Mouse (Mus musculus): ENCODE measurements around the gene Chd6. TPM values are rescaled to one million over a fixed set of nuclear protein-coding genes. Genes with fewer than 3 reads are reported as not detected.

Gene Chd6
- polyA plus RNA-seq, 1 experiment from 2014 or later, result 28.1 TPM

DNA sequence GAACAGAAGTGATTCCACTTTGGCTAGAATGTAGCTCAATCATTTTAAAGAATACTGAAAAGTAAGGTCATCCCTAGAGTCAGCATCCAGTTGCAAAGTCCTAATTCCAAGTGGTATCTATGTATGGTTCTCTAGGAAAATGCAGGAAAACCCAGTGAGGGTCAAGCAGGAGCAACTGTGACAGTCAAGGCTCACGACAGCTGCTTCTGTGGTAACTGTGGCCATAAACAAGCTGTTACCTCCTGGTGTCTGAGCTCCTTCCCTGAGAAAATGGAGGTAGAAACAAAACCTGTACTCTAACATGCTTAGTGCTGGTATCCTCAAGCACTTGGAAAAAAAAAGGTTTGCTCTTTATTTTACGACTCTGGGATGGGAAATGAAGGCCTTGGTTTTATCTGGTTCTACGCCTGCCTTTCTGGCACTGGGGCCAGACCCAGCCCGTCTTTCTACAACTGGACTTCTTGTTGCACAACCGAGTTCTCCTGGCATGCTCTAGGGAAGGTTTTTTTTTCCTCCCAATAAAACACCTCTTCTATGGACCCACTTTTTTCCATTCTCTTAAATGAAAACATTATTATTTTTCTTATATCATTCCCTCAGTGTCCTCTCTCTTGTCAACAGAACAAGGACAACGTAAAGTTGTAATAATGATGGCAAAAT lies 18.0 kb downstream of the Chd6 start:
- 86% methylated on average over 6 of the region's 6 CpGs for WGBS
- no peaks in the 10 kb centered on the region for H3K27me3 ChIP-seq (ENCODE audit: control insufficient read depth, insufficient read depth, low read length)
- no peaks in the 10 kb centered on the region for H3K4me1 ChIP-seq (ENCODE audit: control insufficient read depth, insufficient read depth, low read length)
- H3K4me3 ChIP-seq (replicated peaks; ENCODE audit: low read length), result no peak overlapping the region
- no peaks in the 10 kb centered on the region for H3K36me3 ChIP-seq (ENCODE audit: control insufficient read depth, insufficient read depth, low read length)
- no peaks in the 10 kb centered on the region for H3K9me3 ChIP-seq (replicated peaks; ENCODE audit: control insufficient read depth, low read length)
- H3K27ac ChIP-seq (ENCODE audit: low read length), result no peak overlapping the region
- no peak overlapping the region for H3K4me2 ChIP-seq (ENCODE audit: low read depth, low read length)
- ATAC-seq (ENCODE audit: insufficient read depth, low FRiP score), result no peak
- no peak overlapping the region for H3K9ac ChIP-seq (ENCODE audit: low read length)

- no peaks in the 10 kb centered on the region for H3K36me3 ChIP-seq (ENCODE audit: control insufficient read depth, insufficient read depth, low read length)
- H3K4me3 ChIP-seq (replicated peaks; ENCODE audit: low read length), result no peak overlapping the region
- H3K4me1 ChIP-seq (ENCODE audit: control insufficient read depth, insufficient read depth, low read length), result no peaks in the 10 kb centered on the region
- no peak overlapping the region for H3K27ac ChIP-seq (ENCODE audit: low read length)
- ATAC-seq (ENCODE audit: insufficient read depth, low FRiP score), result no peak
- 63% methylated on average over 3 of the region's 3 CpGs for WGBS
- no peak overlapping the region for H3K4me2 ChIP-seq (ENCODE audit: low read depth, low read length)
- H3K9me3 ChIP-seq (replicated peaks; ENCODE audit: control insufficient read depth, low read length), result no peaks in the 10 kb centered on the region
- H3K27me3 ChIP-seq (ENCODE audit: control insufficient read depth, insufficient read depth, low read length), result no peaks in the 10 kb centered on the region
- H3K9ac ChIP-seq (ENCODE audit: low read length), result no peak overlapping the region
Measured at GRCm38 (mm10) chr2:161090200-161090599, 18.7 kb downstream of the Chd6 start.

DNA sequence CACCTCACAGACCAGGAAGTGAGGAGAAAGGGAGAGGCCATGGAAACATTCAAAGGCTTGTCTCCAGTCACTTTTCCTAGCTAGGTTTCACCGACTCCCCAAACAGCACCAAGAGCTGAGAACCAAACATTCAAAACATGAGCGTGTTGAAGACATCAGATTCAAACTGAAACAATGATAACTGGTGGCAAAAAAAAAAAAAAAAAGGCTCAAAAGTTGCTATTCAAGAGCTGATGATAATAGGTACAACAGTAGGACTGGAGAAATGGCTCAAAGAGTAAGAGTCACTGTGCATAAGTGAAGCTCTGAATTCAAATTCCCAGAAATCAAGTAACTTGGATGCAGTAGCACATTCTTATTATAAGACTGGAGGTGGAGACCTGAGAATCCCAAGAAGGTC lies 30.3 kb downstream of the Chd6 start:
- Histone ChIP-seq H3K36me3 (ENCODE audit: control insufficient read depth, insufficient read depth, low read length) (no peaks in the 10 kb centered on the region), H3K4me3 (replicated peaks; ENCODE audit: low read length) (no peak overlapping the region), H3K4me1 (ENCODE audit: control insufficient read depth, insufficient read depth, low read length) (no peaks in the 10 kb centered on the region), H3K27ac (ENCODE audit: low read length) (no peak overlapping the region), H3K27me3 (ENCODE audit: control insufficient read depth, insufficient read depth, low read length) (no peaks in the 10 kb centered on the region), H3K9ac (ENCODE audit: low read length) (no peak overlapping the region), H3K9me3 (replicated peaks; ENCODE audit: control insufficient read depth, low read length) (no peaks in the 10 kb centered on the region), H3K4me2 (ENCODE audit: low read depth, low read length) (no peak overlapping the region)
- 82% methylated on average over 2 of the region's 2 CpGs for WGBS
- no peak for ATAC-seq (ENCODE audit: insufficient read depth, low FRiP score)

DNA sequence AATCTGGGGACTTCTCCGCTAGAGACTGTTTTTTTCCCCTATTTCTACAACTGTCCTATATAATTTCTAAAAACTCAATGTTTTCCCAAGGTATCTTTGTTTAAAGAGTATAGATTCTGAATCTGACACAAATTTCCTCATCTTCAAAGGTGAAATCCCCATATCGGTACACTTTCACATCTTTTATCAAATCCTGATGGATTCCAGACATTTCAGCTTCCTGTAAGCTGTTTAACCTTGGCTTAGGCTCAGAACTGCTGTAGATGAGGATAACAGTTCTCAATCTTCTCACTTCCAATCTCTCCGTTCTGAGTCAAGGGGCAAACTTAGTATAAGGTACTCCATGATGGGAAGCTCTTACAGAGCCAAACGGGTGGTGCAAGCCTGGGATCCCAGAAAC lies 32.6 kb downstream of the Chd6 start:
- 68% methylated on average over 4 of the region's 4 CpGs for WGBS
- Histone ChIP-seq H3K27ac (ENCODE audit: low read length) (no peak overlapping the region), H3K36me3 (ENCODE audit: control insufficient read depth, insufficient read depth, low read length) (no peaks in the 10 kb centered on the region), H3K4me2 (ENCODE audit: low read depth, low read length) (no peak overlapping the region), H3K9ac (ENCODE audit: low read length) (no peak overlapping the region), H3K27me3 (ENCODE audit: control insufficient read depth, insufficient read depth, low read length) (no peaks in the 10 kb centered on the region), H3K4me1 (ENCODE audit: control insufficient read depth, insufficient read depth, low read length) (no peaks in the 10 kb centered on the region), H3K4me3 (replicated peaks; ENCODE audit: low read length) (no peak overlapping the region), H3K9me3 (replicated peaks; ENCODE audit: control insufficient read depth, low read length) (no peaks in the 10 kb centered on the region)
- ATAC-seq (ENCODE audit: insufficient read depth, low FRiP score), result no peak

GRCm38 (mm10) chr2:161075553-161075952 lies 33.3 kb downstream of the Chd6 start:
- Histone ChIP-seq H3K4me3 (replicated peaks; ENCODE audit: low read length) (no peak overlapping the region), H3K4me1 (ENCODE audit: control insufficient read depth, insufficient read depth, low read length) (no peaks in the 10 kb centered on the region), H3K36me3 (ENCODE audit: control insufficient read depth, insufficient read depth, low read length) (no peaks in the 10 kb centered on the region), H3K27ac (ENCODE audit: low read length) (no peak overlapping the region), H3K9me3 (replicated peaks; ENCODE audit: control insufficient read depth, low read length) (no peaks in the 10 kb centered on the region), H3K9ac (ENCODE audit: low read length) (no peak overlapping the region), H3K27me3 (ENCODE audit: control insufficient read depth, insufficient read depth, low read length) (no peaks in the 10 kb centered on the region), H3K4me2 (ENCODE audit: low read depth, low read length) (no peak overlapping the region)
- 85% methylated on average over 5 of the region's 5 CpGs for WGBS
- ATAC-seq (ENCODE audit: insufficient read depth, low FRiP score), result no peak

DNA sequence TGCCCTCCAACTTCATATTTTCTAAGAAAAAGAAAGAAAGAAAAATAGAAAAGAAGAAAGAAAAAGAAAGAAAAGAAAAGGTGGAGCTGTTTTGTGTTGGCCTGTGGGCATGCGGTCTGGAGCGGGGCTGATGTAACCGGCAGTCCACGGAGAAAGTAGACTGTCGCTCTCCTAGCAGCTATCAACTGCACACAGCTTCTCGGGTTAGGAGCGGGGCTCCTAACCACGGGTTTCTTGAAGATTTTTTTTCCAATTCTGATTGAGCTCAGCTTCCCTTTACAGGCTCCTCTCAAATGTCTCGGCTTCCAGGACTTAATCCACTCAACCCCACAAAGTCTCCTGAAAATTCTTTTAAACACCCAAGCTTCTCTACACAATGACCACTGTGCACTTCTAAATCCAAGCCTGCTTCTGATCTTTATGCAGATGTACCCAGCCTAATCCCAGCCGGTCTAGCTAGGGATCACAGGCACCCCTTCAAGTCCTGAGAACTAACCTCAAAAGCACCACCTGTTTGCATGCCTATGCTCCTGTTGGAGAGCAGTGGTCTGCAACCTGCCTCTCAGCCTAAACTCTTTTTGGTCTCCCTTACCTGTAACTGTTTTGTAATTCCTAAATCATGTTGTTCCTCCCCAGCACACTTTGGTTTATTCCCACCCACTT lies 42.6 kb downstream of the Chd6 start:
- no peaks in the 10 kb centered on the region for H3K27me3 ChIP-seq (ENCODE audit: control insufficient read depth, insufficient read depth, low read length)
- no peak overlapping the region for H3K4me2 ChIP-seq (ENCODE audit: low read depth, low read length)
- no peak overlapping the region for H3K4me3 ChIP-seq (replicated peaks; ENCODE audit: low read length)
- H3K27ac ChIP-seq (ENCODE audit: low read length), result no peak overlapping the region
- H3K4me1 ChIP-seq (ENCODE audit: control insufficient read depth, insufficient read depth, low read length), result peaks cover 5% of the 10 kb centered on the region; the same call in 1 of the 2 replicates
- 54% methylated on average over 10 of the region's 10 CpGs for WGBS
- no peak for ATAC-seq (ENCODE audit: insufficient read depth, low FRiP score)
- no peaks in the 10 kb centered on the region for H3K9me3 ChIP-seq (replicated peaks; ENCODE audit: control insufficient read depth, low read length)
- H3K9ac ChIP-seq (ENCODE audit: low read length), result no peak overlapping the region; the same call in 1 of the 2 replicates
- H3K36me3 ChIP-seq (ENCODE audit: control insufficient read depth, insufficient read depth, low read length), result peaks cover 9% of the 10 kb centered on the region

GRCm38 (mm10) chr2:161065594-161065993 lies 43.3 kb downstream of the Chd6 start:
- Histone ChIP-seq H3K4me3 (replicated peaks; ENCODE audit: low read length) (no peak overlapping the region), H3K4me2 (ENCODE audit: low read depth, low read length) (no peak overlapping the region), H3K27ac (ENCODE audit: low read length) (no peak overlapping the region), H3K9me3 (replicated peaks; ENCODE audit: control insufficient read depth, low read length) (no peaks in the 10 kb centered on the region), H3K36me3 (ENCODE audit: control insufficient read depth, insufficient read depth, low read length) (peaks cover 9% of the 10 kb centered on the region), H3K27me3 (ENCODE audit: control insufficient read depth, insufficient read depth, low read length) (no peaks in the 10 kb centered on the region), H3K4me1 (ENCODE audit: control insufficient read depth, insufficient read depth, low read length) (peaks cover 5% of the 10 kb centered on the region; the same call in 1 of the 2 replicates), H3K9ac (ENCODE audit: low read length) (no peak overlapping the region)
- ATAC-seq (ENCODE audit: insufficient read depth, low FRiP score), result no peak
- WGBS, result 88% methylated on average over 2 of the region's 2 CpGs

- peaks cover 6% of the 10 kb centered on the region for H3K36me3 ChIP-seq (ENCODE audit: control insufficient read depth, insufficient read depth, low read length)
- H3K4me1 ChIP-seq (ENCODE audit: control insufficient read depth, insufficient read depth, low read length), result peaks cover 5% of the 10 kb centered on the region; the same call in 1 of the 2 replicates
- no peak overlapping the region for H3K9ac ChIP-seq (ENCODE audit: low read length)
- ATAC-seq (ENCODE audit: insufficient read depth, low FRiP score), result no peak
- no peak overlapping the region for H3K4me2 ChIP-seq (ENCODE audit: low read depth, low read length)
- H3K27ac ChIP-seq (ENCODE audit: low read length), result no peak overlapping the region
- no peaks in the 10 kb centered on the region for H3K9me3 ChIP-seq (replicated peaks; ENCODE audit: control insufficient read depth, low read length)
- WGBS, result 47% methylated on average over 1 of the region's 1 CpGs
- H3K4me3 ChIP-seq (replicated peaks; ENCODE audit: low read length), result no peak overlapping the region
- no peaks in the 10 kb centered on the region for H3K27me3 ChIP-seq (ENCODE audit: control insufficient read depth, insufficient read depth, low read length)
Measured at GRCm38 (mm10) chr2:161064836-161065235, 44.0 kb downstream of the Chd6 start.

- WGBS, result 90% methylated on average over 4 of the region's 4 CpGs
- Histone ChIP-seq H3K4me2 (ENCODE audit: low read depth, low read length) (no peak overlapping the region), H3K4me3 (replicated peaks; ENCODE audit: low read length) (no peak overlapping the region), H3K9me3 (replicated peaks; ENCODE audit: control insufficient read depth, low read length) (no peaks in the 10 kb centered on the region), H3K36me3 (ENCODE audit: control insufficient read depth, insufficient read depth, low read length) (no peaks in the 10 kb centered on the region), H3K4me1 (ENCODE audit: control insufficient read depth, insufficient read depth, low read length) (no peaks in the 10 kb centered on the region; the same call in 1 of the 2 replicates), H3K9ac (ENCODE audit: low read length) (no peak overlapping the region), H3K27ac (ENCODE audit: low read length) (no peak overlapping the region), H3K27me3 (ENCODE audit: control insufficient read depth, insufficient read depth, low read length) (no peaks in the 10 kb centered on the region)
- no peak for ATAC-seq (ENCODE audit: insufficient read depth, low FRiP score)
Measured at GRCm38 (mm10) chr2:161058841-161059240, 50.0 kb downstream of the Chd6 start.

Data from stomach, embryonic 16.5 days (tissue).